Mouse (Mus musculus): ENCODE results near the gene Slc45a3. TPM values are rescaled to one million over a fixed set of nuclear protein-coding genes. Genes with fewer than 3 reads are reported as not detected.

The Slc45a3 gene
- polyA plus RNA-seq, 1 experiment from 2014 or later, result 1.7 TPM

GRCm38 (mm10) chr1:132000506-132000905 lies 37.7 kb downstream of the Slc45a3 start:
- no peak for ATAC-seq (ENCODE audit: insufficient number of reproducible peaks, low FRiP score)
- no peaks in the 10 kb centered on the region for H3K36me3 ChIP-seq
- no peak overlapping the region for H3K4me3 ChIP-seq
- no peak overlapping the region for H3K4me2 ChIP-seq
- no peak overlapping the region for H3K27ac ChIP-seq (ENCODE audit: poor library complexity, severe bottlenecking)
- no peaks in the 10 kb centered on the region for H3K4me1 ChIP-seq (replicated peaks)
- no peaks in the 10 kb centered on the region for H3K9me3 ChIP-seq (replicated peaks)
- H3K9ac ChIP-seq, result no peak overlapping the region
- H3K27me3 ChIP-seq (replicated peaks), result no peaks in the 10 kb centered on the region

- H3K4me3 ChIP-seq, result no peak overlapping the region
- H3K27me3 ChIP-seq (replicated peaks), result no peaks in the 10 kb centered on the region
- no peak overlapping the region for H3K9ac ChIP-seq
- ATAC-seq (ENCODE audit: insufficient number of reproducible peaks, low FRiP score), result no peak
- no peak overlapping the region for H3K27ac ChIP-seq (ENCODE audit: poor library complexity, severe bottlenecking)
- no peaks in the 10 kb centered on the region for H3K36me3 ChIP-seq
- no peaks in the 10 kb centered on the region for H3K9me3 ChIP-seq (replicated peaks)
- peaks cover 5% of the 10 kb centered on the region for H3K4me1 ChIP-seq (replicated peaks)
- WGBS, result 80% methylated on average over 4 of the region's 4 CpGs
- H3K4me2 ChIP-seq, result no peak overlapping the region
Observed at GRCm38 (mm10) chr1:132001880-132002330, 39.1 kb downstream of the Slc45a3 start.

GRCm38 (mm10) chr1:132003111-132003510 lies 40.3 kb downstream of the Slc45a3 start:
- Histone ChIP-seq H3K36me3 (no peaks in the 10 kb centered on the region), H3K4me3 (no peak overlapping the region), H3K9me3 (replicated peaks) (no peaks in the 10 kb centered on the region), H3K4me1 (replicated peaks) (peaks cover 5% of the 10 kb centered on the region), H3K9ac (no peak overlapping the region), H3K4me2 (no peak overlapping the region), H3K27ac (ENCODE audit: poor library complexity, severe bottlenecking) (no peak overlapping the region), H3K27me3 (replicated peaks) (no peaks in the 10 kb centered on the region)
- ATAC-seq (ENCODE audit: insufficient number of reproducible peaks, low FRiP score), result no peak
- WGBS, result 53% methylated on average over 2 of the region's 2 CpGs

DNA sequence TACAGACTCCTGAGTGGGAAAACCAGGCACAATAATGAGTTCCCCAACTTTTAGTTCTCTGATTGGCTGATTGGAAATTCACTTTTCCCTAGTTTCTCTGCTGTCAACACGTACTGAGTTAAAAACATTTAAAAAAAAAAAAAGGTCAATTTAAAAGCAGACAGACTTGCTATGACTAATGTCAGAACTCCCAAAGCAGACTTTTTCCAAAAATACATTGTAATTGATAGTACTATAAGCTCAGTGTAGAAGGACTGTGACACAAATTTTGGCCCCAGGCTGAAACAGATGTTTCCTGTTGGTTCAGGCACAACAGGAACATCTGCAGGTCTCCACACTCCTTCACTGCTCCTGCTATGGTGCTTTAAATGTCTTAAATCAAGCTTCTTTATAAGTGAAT lies 41.0 kb downstream of the Slc45a3 start:
- Histone ChIP-seq H3K27ac (ENCODE audit: poor library complexity, severe bottlenecking) (no peak overlapping the region; the same call in 1 of the 2 replicates), H3K9ac (no peak overlapping the region), H3K27me3 (replicated peaks) (no peaks in the 10 kb centered on the region), H3K36me3 (no peaks in the 10 kb centered on the region), H3K4me2 (no peak overlapping the region), H3K4me3 (no peak overlapping the region), H3K9me3 (replicated peaks) (no peaks in the 10 kb centered on the region), H3K4me1 (replicated peaks) (peaks cover 5% of the 10 kb centered on the region)
- no peak for ATAC-seq (ENCODE audit: insufficient number of reproducible peaks, low FRiP score)
- 41% methylated on average over 1 of the region's 1 CpGs for WGBS

DNA sequence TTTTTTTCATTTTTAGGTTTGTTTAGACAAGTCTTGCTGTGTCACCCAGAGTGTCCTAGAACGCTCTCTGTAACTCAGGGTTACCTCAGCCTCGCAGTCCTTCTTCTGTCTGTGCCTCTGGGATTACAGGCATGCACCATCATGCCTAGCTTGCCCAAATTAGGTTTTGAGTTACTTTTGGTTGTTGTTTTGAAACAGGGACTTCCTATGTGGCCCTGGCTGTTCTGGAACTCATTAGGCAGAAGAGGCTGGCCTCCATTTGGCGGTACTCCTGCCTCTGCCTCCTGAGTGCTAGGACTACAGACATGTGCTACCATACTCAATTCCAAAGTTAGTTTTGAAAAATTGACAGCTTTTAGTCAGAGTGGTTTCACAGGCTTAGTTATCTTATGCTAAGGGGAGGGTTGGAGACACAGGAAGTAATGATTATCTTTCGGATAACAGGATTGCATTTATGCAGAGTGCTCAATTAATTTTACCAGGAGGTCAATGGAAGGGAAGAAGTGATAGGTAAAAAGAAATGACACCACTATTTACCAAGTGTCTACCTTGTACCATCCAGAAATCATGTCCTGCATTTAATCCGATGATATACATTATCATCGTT lies 41.9 kb downstream of the Slc45a3 start:
- Histone ChIP-seq H3K9ac (no peak overlapping the region), H3K9me3 (replicated peaks) (no peaks in the 10 kb centered on the region), H3K27me3 (replicated peaks) (no peaks in the 10 kb centered on the region), H3K4me1 (replicated peaks) (peaks cover 13% of the 10 kb centered on the region), H3K36me3 (no peaks in the 10 kb centered on the region), H3K4me3 (no peak overlapping the region), H3K27ac (ENCODE audit: poor library complexity, severe bottlenecking) (no peak overlapping the region), H3K4me2 (no peak overlapping the region)
- no peak for ATAC-seq (ENCODE audit: insufficient number of reproducible peaks, low FRiP score)
- 81% methylated on average over 6 of the region's 6 CpGs for WGBS

GRCm38 (mm10) chr1:132005466-132005865 lies 42.7 kb downstream of the Slc45a3 start:
- no peaks in the 10 kb centered on the region for H3K36me3 ChIP-seq
- H3K27me3 ChIP-seq (replicated peaks), result no peaks in the 10 kb centered on the region
- WGBS, result 79% methylated on average over 1 of the region's 1 CpGs
- no peak for ATAC-seq (ENCODE audit: insufficient number of reproducible peaks, low FRiP score)
- H3K27ac ChIP-seq (ENCODE audit: poor library complexity, severe bottlenecking), result no peak overlapping the region
- no peak overlapping the region for H3K9ac ChIP-seq
- peaks cover 18% of the 10 kb centered on the region for H3K4me1 ChIP-seq (replicated peaks)
- H3K9me3 ChIP-seq (replicated peaks), result no peaks in the 10 kb centered on the region
- no peak overlapping the region for H3K4me2 ChIP-seq
- H3K4me3 ChIP-seq, result no peak overlapping the region

DNA sequence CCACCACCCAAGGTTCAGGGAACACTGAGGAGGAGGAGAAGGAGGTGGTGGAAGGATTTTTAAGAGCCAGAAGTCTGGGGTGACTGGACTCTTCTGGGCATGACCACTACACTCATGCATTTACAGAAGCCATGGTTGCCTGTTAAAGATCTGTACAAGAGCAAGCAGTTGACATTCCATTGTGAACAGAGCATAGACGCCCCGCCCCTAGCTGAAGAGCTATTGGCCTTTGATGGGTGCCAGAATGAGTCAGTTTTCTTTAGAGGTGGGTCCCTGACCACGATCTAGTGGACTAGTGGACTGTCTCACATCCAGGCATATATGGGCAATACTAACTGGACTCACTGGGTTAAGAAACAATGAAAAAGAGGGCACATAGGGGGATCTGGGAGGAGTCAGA lies 43.3 kb downstream of the Slc45a3 start:
- no peak overlapping the region for H3K4me2 ChIP-seq
- 74% methylated on average over 3 of the region's 3 CpGs for WGBS
- H3K27me3 ChIP-seq (replicated peaks), result no peaks in the 10 kb centered on the region
- no peaks in the 10 kb centered on the region for H3K9me3 ChIP-seq (replicated peaks)
- no peak overlapping the region for H3K4me3 ChIP-seq
- H3K27ac ChIP-seq (ENCODE audit: poor library complexity, severe bottlenecking), result no peak overlapping the region
- peaks cover 19% of the 10 kb centered on the region for H3K4me1 ChIP-seq (replicated peaks)
- H3K36me3 ChIP-seq, result no peaks in the 10 kb centered on the region
- no peak for ATAC-seq (ENCODE audit: insufficient number of reproducible peaks, low FRiP score)
- H3K9ac ChIP-seq, result no peak overlapping the region

GRCm38 (mm10) chr1:132006721-132007120 lies 44.0 kb downstream of the Slc45a3 start:
- peaks cover 19% of the 10 kb centered on the region for H3K4me1 ChIP-seq (replicated peaks)
- ATAC-seq (ENCODE audit: insufficient number of reproducible peaks, low FRiP score), result no peak
- no peaks in the 10 kb centered on the region for H3K9me3 ChIP-seq (replicated peaks)
- no peaks in the 10 kb centered on the region for H3K27me3 ChIP-seq (replicated peaks)
- peak overlapping the region; percentile 100; the same call in 1 of the 2 replicates for H3K27ac ChIP-seq (ENCODE audit: poor library complexity, severe bottlenecking)
- peak overlapping the region; percentile 96 for H3K4me3 ChIP-seq
- H3K36me3 ChIP-seq, result no peaks in the 10 kb centered on the region
- peak overlapping the region; percentile 89 for H3K4me2 ChIP-seq
- 0 out of 2 replicates have a peak overlapping the region, but pooled peaks have one; percentile 5 for H3K9ac ChIP-seq
- 31% methylated on average over 5 of the region's 5 CpGs for WGBS

- H3K4me3 ChIP-seq, result peak within 1 kb of the TSS; percentile 96
- peak within 1 kb of the TSS; percentile 100 for H3K27ac ChIP-seq (ENCODE audit: poor library complexity, severe bottlenecking)
- no peaks in the 10 kb centered on the region for H3K9me3 ChIP-seq (replicated peaks)
- H3K27me3 ChIP-seq (replicated peaks), result no peaks in the 10 kb centered on the region
- peak; percentile 93 for ATAC-seq (ENCODE audit: insufficient number of reproducible peaks, low FRiP score)
- peaks cover 19% of the 10 kb centered on the region for H3K4me1 ChIP-seq (replicated peaks)
- 0% methylated on average over 53 of the region's 61 CpGs for WGBS
- H3K4me2 ChIP-seq, result peak within 1 kb of the TSS; percentile 89
- H3K9ac ChIP-seq, result peak within 1 kb of the TSS; percentile 98
- no peaks in the 10 kb centered on the region for H3K36me3 ChIP-seq
Observed at GRCm38 (mm10) chr1:132007282-132007815, 44.6 kb downstream of the Slc45a3 start, which contains the start of gene Elk4. TSS of gene Elk4 (plus strand) at chr1:132007607.

DNA sequence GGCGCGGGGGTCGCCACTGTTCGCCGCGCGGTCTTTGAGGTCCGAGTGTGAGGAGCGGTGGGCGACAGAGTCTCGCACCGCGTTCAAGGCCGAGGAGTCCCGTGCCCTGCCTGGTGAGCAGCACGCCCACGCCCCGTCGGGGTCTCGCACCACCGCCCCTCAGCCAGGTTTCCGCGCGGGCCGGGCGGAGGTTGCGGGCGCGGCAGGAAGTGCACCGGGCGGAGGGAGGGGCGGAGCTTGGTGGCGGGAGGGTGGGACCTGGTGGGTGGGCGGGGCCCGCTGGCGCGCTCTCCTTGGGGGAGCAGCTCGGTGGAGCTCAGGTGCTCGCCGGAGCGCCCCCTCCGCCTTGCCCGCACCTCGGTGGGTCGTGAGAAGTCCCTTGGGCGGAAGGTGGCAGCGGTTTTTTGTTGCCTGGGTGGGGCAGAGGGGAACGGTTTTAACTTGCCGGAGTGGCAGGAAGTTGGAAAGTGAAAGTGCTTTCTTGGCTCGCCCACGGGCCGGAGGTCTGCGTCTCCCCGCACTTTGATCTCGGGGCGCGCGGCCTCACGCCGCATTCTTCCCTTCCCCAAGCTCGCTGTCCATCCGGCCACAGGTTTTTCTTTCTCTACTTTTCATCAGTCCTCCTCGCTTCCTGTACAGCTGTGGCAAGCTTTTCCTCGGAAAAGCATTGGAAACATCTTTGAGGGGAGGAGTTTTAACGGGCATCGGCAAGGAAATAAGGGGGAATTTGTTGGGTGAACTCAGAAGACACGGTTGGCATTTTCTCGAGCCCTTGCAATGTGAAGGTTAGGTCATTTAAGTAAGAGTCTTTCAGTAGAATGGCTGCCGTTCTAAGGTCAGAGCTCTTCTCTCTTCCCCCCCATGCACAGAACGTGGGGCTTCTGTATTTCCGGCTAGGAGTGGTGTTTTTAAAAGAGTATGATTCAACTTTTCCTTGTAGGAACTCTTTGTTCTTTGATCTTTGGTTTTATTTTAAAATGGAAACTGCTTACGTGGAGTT lies 45.4 kb downstream of the Slc45a3 start:
- Histone ChIP-seq H3K27ac (ENCODE audit: poor library complexity, severe bottlenecking) (peak overlapping the region; percentile 100), H3K4me1 (replicated peaks) (peaks cover 19% of the 10 kb centered on the region), H3K4me3 (peak overlapping the region; percentile 96), H3K36me3 (no peaks in the 10 kb centered on the region), H3K4me2 (peak overlapping the region; percentile 89), H3K9ac (peak overlapping the region; percentile 98), H3K9me3 (replicated peaks) (no peaks in the 10 kb centered on the region), H3K27me3 (replicated peaks) (no peaks in the 10 kb centered on the region)
- WGBS, result under 1% methylated on average over 71 of the region's 72 CpGs
- peak; percentile 96 for ATAC-seq (ENCODE audit: insufficient number of reproducible peaks, low FRiP score)

Data from heart, embryonic 12.5 days (tissue).